Mouse (Mus musculus): Measurements from ENCODE around the gene Abhd14b. TPM values are rescaled to one million over a fixed set of nuclear protein-coding genes. Genes with fewer than 3 reads are reported as not detected.

Abhd14b gene
- 10 to 100 TPM; 12.5 to 12.7 TPM for total RNA-seq (2021)
- long read RNA-seq, experiment 1, transcript Abhd14b-201 (4 exons, 1,745 nt) = major isoform, 18 of 37 reads
- long read RNA-seq, experiment 1, transcript Abhd14b-202 (4 exons, 1,200 nt) = minor isoform, 7 of 37 reads
- long read RNA-seq, experiment 1, partial matches to known transcripts = 5 of 37 reads
- long read RNA-seq, experiment 1, other reads (novel, unspliced or antisense) = 5 of 37 reads
- long read RNA-seq, experiment 2, transcript Abhd14b-201 (4 exons, 1,745 nt) = major isoform, 11 of 16 reads
- long read RNA-seq, experiment 2, partial matches to known transcripts = 3 of 16 reads
- long read RNA-seq, experiment 2, other reads (novel, unspliced or antisense) = 2 of 16 reads

- peak; percentile 91 to 94 for DNase-seq (ENCODE audit: low spot score in 2 of 2)
These were observed at the start of gene Abhd14b, which contains the start of gene Abhd14a for GRCm38 (mm10) chr9:106447348-106447747. Abhd14b (plus strand) TSS chr9:106447459. Abhd14a (minus strand) TSS chr9:106447678.

GRCm38 (mm10) chr9:106397733-106398132 is 49.5 kb upstream of the Abhd14b start:
- DNase-seq (ENCODE audit: low spot score in 2 of 2) = no peak

- no peak for DNase-seq (ENCODE audit: low spot score in 2 of 2)
These were observed 48.5 kb upstream of the Abhd14b start for GRCm38 (mm10) chr9:106398667-106399311.

- DNase-seq (ENCODE audit: low spot score in 2 of 2) = no peak
These were observed 47.5 kb upstream of the Abhd14b start for GRCm38 (mm10) chr9:106399808-106400207.

GRCm38 (mm10) chr9:106402149-106402548 is 45.1 kb upstream of the Abhd14b start:
- no peak for DNase-seq (ENCODE audit: low spot score in 2 of 2)

- DNase-seq (ENCODE audit: low spot score in 2 of 2) = peak in 1 of 2 experiments; percentile 62
These were observed 44.5 kb upstream of the Abhd14b start for GRCm38 (mm10) chr9:106402607-106403375.

- no peak for DNase-seq (ENCODE audit: low spot score in 2 of 2)
These were observed 42.0 kb upstream of the Abhd14b start for GRCm38 (mm10) chr9:106405275-106405674.

- DNase-seq (ENCODE audit: low spot score in 2 of 2) = peak; percentile 60 to 64
These were observed 40.7 kb upstream of the Abhd14b start for GRCm38 (mm10) chr9:106406443-106407078.

- no peak for DNase-seq (ENCODE audit: low spot score in 2 of 2)
These were observed 38.2 kb upstream of the Abhd14b start for GRCm38 (mm10) chr9:106409096-106409495.

GRCm38 (mm10) chr9:106410086-106410650 is 37.1 kb upstream of the Abhd14b start:
- no peak for DNase-seq (ENCODE audit: low spot score in 2 of 2)

- DNase-seq (ENCODE audit: low spot score in 2 of 2) = peak in 1 of 2 experiments; percentile 58
These were observed 36.1 kb upstream of the Abhd14b start for GRCm38 (mm10) chr9:106411091-106411594.

- DNase-seq (ENCODE audit: low spot score in 2 of 2) = no peak
These were observed 35.5 kb upstream of the Abhd14b start for GRCm38 (mm10) chr9:106411729-106412128.

- DNase-seq (ENCODE audit: low spot score in 2 of 2) = no peak
These were observed 35.0 kb upstream of the Abhd14b start for GRCm38 (mm10) chr9:106412210-106412609.

- DNase-seq (ENCODE audit: low spot score in 2 of 2) = no peak
These were observed 33.7 kb upstream of the Abhd14b start for GRCm38 (mm10) chr9:106413606-106414005.

- DNase-seq (ENCODE audit: low spot score in 2 of 2) = no peak
These were observed 30.4 kb upstream of the Abhd14b start for GRCm38 (mm10) chr9:106416826-106417225.

GRCm38 (mm10) chr9:106417841-106418625 is 29.2 kb upstream of the Abhd14b start:
- peak; percentile 94 to 98 for DNase-seq (ENCODE audit: low spot score in 2 of 2)

- DNase-seq (ENCODE audit: low spot score in 2 of 2) = no peak
These were observed 26.7 kb upstream of the Abhd14b start for GRCm38 (mm10) chr9:106420608-106421007.

- no peak for DNase-seq (ENCODE audit: low spot score in 2 of 2)
These were observed 26.0 kb upstream of the Abhd14b start for GRCm38 (mm10) chr9:106421033-106421864.

GRCm38 (mm10) chr9:106421865-106422160 is 25.4 kb upstream of the Abhd14b start:
- DNase-seq (ENCODE audit: low spot score in 2 of 2) = peak; percentile 87 to 91
